Mouse (Mus musculus) hindbrain, embryonic 11.5 days (tissue): ENCODE measurements around the gene Zbtb21. TPM values are rescaled to one million over a fixed set of nuclear protein-coding genes. Genes with fewer than 3 reads are reported as not detected.
"Not testable (repeated sequence)": the region's sequence is repeated elsewhere in the genome, so short reads cannot be mapped to it uniquely, and the experiment has no call there.

Experiments
- ATAC-seq: fragments of 200-750 bp; cut with Nextera tagmentation; 2 replicates; pipeline ENCODE4 v1.8.0; 2017; ENCODE audit warnings: mild to moderate bottlenecking, moderate TSS enrichment, moderate library complexity; ENCODE audit not compliant: low FRiP score
- DNase-seq: peaks from one replicate; pipeline ENCODE4 v3.0.0-alpha.2; 2015; ENCODE audit warnings: low spot score
- H3K27ac ChIP-seq: fragments of 300-500 bp; sonication (generic); 2 replicates; pipeline ENCODE4 v1.5.1; 2014; ENCODE audit warnings: mild to moderate bottlenecking, low read depth, low read length
- H3K27me3 ChIP-seq: fragments of 300-500 bp; sonication (generic); 2 replicates; pipeline ENCODE4 v1.6.1; 2014; ENCODE audit warnings: mild to moderate bottlenecking, low read length, moderate library complexity, mixed read lengths; ENCODE audit not compliant: control insufficient read depth, insufficient read depth
- H3K36me3 ChIP-seq: fragments of 300-500 bp; sonication (generic); 2 replicates; pipeline ENCODE4 v1.6.1; 2014; ENCODE audit warnings: mild to moderate bottlenecking, low read length, moderate library complexity, mixed read lengths; ENCODE audit not compliant: control insufficient read depth, insufficient read depth
- H3K4me1 ChIP-seq: fragments of 300-500 bp; sonication (generic); replicated peaks from 2 replicates; pipeline ENCODE4 v1.6.1; 2014; ENCODE audit warnings: low read length, mixed read lengths; ENCODE audit not compliant: control insufficient read depth, insufficient read depth
- H3K4me2 ChIP-seq: fragments of 300-500 bp; sonication (generic); replicated peaks from 2 replicates; pipeline ENCODE4 v1.6.1; 2014; ENCODE audit warnings: mild to moderate bottlenecking, low read depth, low read length
- H3K4me3 ChIP-seq: fragments of 300-500 bp; sonication (generic); 2 replicates; pipeline ENCODE4 v1.5.1; 2014; ENCODE audit warnings: low read depth, low read length
- H3K9ac ChIP-seq: fragments of 300-500 bp; sonication (generic); 2 replicates; pipeline ENCODE4 v1.6.1; 2014; ENCODE audit warnings: low read depth, low read length
- H3K9me3 ChIP-seq: fragments of 300-500 bp; sonication (generic); 2 replicates; pipeline ENCODE4 v1.6.1; 2016; ENCODE audit warnings: low read length; ENCODE audit not compliant: control insufficient read depth
- WGBS: fragments of 180-500 bp; shearing (Covaris S2); extraction: QIAGEN DNeasy Blood & Tissue Kit; methylation state at CpG from one replicate; pipeline ENCODE4 v1.1.7; 2014; 5-methylcytosine and 5-hydroxymethylcytosine counted together
- polyA plus RNA-seq: library from polyadenylated mRNA; unstranded; fragments of >200 nt; fragmentation: Nextera tagmentation; extraction: Ambion mirVana; gene quantifications from 2 replicates; pipeline ENCODE4 v1.2.1, GENCODE M21; 2014

Gene Zbtb21
- 14.0 and 15.6 TPM in 2 replicates for polyA plus RNA-seq

- H3K27me3 ChIP-seq = no peaks in the 10 kb centered on the region
- H3K36me3 ChIP-seq = no peaks in the 10 kb centered on the region
- H3K4me1 ChIP-seq = no peaks in the 10 kb centered on the region; the same call in 1 of the 2 replicates
- peak within 1 kb of the TSS; percentile 89 for H3K9ac ChIP-seq
- no peaks in the 10 kb centered on the region for H3K9me3 ChIP-seq
- H3K4me3 ChIP-seq = peak within 1 kb of the TSS; percentile 86
- WGBS = under 1% methylated on average over 77 of the region's 78 CpGs
- H3K4me2 ChIP-seq = peak within 1 kb of the TSS; percentile 74
- DNase-seq = peak; percentile 97
- H3K27ac ChIP-seq = peak within 1 kb of the TSS; percentile 89
- ATAC-seq = peak; percentile 99
Observed at GRCm38 (mm10) chr16:97962151-97962948, at the start of gene Zbtb21, which contains the start of gene C2cd2. Gene Zbtb21 (minus strand): TSS chr16:97962622. Gene C2cd2 (minus strand): TSS chr16:97962598.

- H3K4me2 ChIP-seq = peak overlapping the region; percentile 61
- H3K9me3 ChIP-seq, H3K27ac ChIP-seq, DNase-seq, H3K36me3 ChIP-seq, H3K27me3 ChIP-seq, H3K4me1 ChIP-seq: not testable (repeated sequence)
- peak; percentile 86; the same call in 1 of the 2 replicates for ATAC-seq
- peak overlapping the region; percentile 59 for H3K9ac ChIP-seq
- WGBS = 0% methylated on average over 8 of the region's 8 CpGs
- H3K4me3 ChIP-seq = peak overlapping the region; percentile 56
Observed at GRCm38 (mm10) chr16:97997383-97997731, 34.9 kb upstream of the Zbtb21 start.

- H3K4me3 ChIP-seq = peak within 1 kb of the TSS; percentile 56
- H3K27me3 ChIP-seq = no peaks in the 10 kb centered on the region
- H3K36me3 ChIP-seq = no peaks in the 10 kb centered on the region
- H3K27ac ChIP-seq = no peak within 1 kb of the TSS
- WGBS = 2% methylated on average over 22 of the region's 22 CpGs
- peak within 1 kb of the TSS; percentile 59 for H3K9ac ChIP-seq
- DNase-seq = peak; percentile 81
- no peaks in the 10 kb centered on the region for H3K4me1 ChIP-seq
- H3K9me3 ChIP-seq = no peaks in the 10 kb centered on the region; the same call in 1 of the 2 replicates
- peak within 1 kb of the TSS; percentile 61 for H3K4me2 ChIP-seq
- ATAC-seq = peak; percentile 99
Observed at GRCm38 (mm10) chr16:97996616-97997382, 34.4 kb upstream of the Zbtb21 start, which contains the start of gene B230307C23Rik. Gene B230307C23Rik (plus strand): TSS chr16:97997315.

GRCm38 (mm10) chr16:97995849-97996615, 33.6 kb upstream of the Zbtb21 start:
- Histone ChIP-seq H3K9ac (peak overlapping the region; percentile 56), H3K4me2 (peak overlapping the region; percentile 61), H3K4me1 (no peaks in the 10 kb centered on the region), H3K36me3 (no peaks in the 10 kb centered on the region), H3K27me3 (no peaks in the 10 kb centered on the region), H3K9me3 (no peaks in the 10 kb centered on the region; the same call in 1 of the 2 replicates), H3K4me3 (peak overlapping the region; percentile 56), H3K27ac (no peak overlapping the region)
- DNase-seq (no peak), ATAC-seq (no peak)
- 36% methylated on average over 1 of the region's 1 CpGs for WGBS

GRCm38 (mm10) chr16:97992477-97992876, 30.1 kb upstream of the Zbtb21 start:
- ATAC-seq, H3K27ac ChIP-seq, H3K4me3 ChIP-seq, H3K9me3 ChIP-seq, H3K36me3 ChIP-seq, DNase-seq, H3K27me3 ChIP-seq, H3K9ac ChIP-seq, H3K4me2 ChIP-seq, H3K4me1 ChIP-seq: not testable (repeated sequence)
- 77% methylated on average over 3 of the region's 3 CpGs for WGBS

GRCm38 (mm10) chr16:97991517-97991916, 29.1 kb upstream of the Zbtb21 start:
- no peaks in the 10 kb centered on the region for H3K27me3 ChIP-seq
- DNase-seq = no peak
- H3K9me3 ChIP-seq = no peaks in the 10 kb centered on the region
- no peaks in the 10 kb centered on the region for H3K36me3 ChIP-seq
- H3K4me1 ChIP-seq = no peaks in the 10 kb centered on the region
- no peak overlapping the region for H3K27ac ChIP-seq
- ATAC-seq = no peak
- no peak overlapping the region for H3K9ac ChIP-seq
- WGBS = 71% methylated on average over 2 of the region's 2 CpGs
- no peak overlapping the region for H3K4me2 ChIP-seq
- H3K4me3 ChIP-seq = no peak overlapping the region

- no peaks in the 10 kb centered on the region for H3K27me3 ChIP-seq
Observed at GRCm38 (mm10) chr16:97984589-97984988, 22.2 kb upstream of the Zbtb21 start.

GRCm38 (mm10) chr16:97981362-97981761, 18.9 kb upstream of the Zbtb21 start:
- Histone ChIP-seq H3K4me1 (no peaks in the 10 kb centered on the region), H3K27me3 (no peaks in the 10 kb centered on the region), H3K36me3 (no peaks in the 10 kb centered on the region), H3K9ac (no peak overlapping the region), H3K9me3 (no peaks in the 10 kb centered on the region), H3K4me3 (no peak overlapping the region), H3K27ac (no peak overlapping the region), H3K4me2 (no peak overlapping the region)
- 90% methylated on average over 1 of the region's 1 CpGs for WGBS
- DNase-seq (no peak), ATAC-seq (no peak)

More at GRCm38 (mm10) chr16:97984589-97984988, 22.2 kb upstream of the Zbtb21 start:
- no peak overlapping the region for H3K27ac ChIP-seq
- H3K4me3 ChIP-seq = no peak overlapping the region
- no peaks in the 10 kb centered on the region for H3K9me3 ChIP-seq
- H3K36me3 ChIP-seq = no peaks in the 10 kb centered on the region
- no peak overlapping the region for H3K4me2 ChIP-seq
- WGBS = 82% methylated on average over 5 of the region's 5 CpGs
- H3K4me1 ChIP-seq = no peaks in the 10 kb centered on the region
- ATAC-seq = no peak
- H3K9ac ChIP-seq = no peak overlapping the region
- no peak for DNase-seq
